Mouse (Mus musculus) stomach, embryonic 14.5 days (tissue): ENCODE data around the gene Fancd2. TPM values are rescaled to one million over a fixed set of nuclear protein-coding genes. Genes with fewer than 3 reads are reported as not detected.

Source experiments
- ATAC-seq: fragments of 200-750 bp; cut with Nextera tagmentation; 2 replicates; pipeline ENCODE4 v1.8.0; 2017; ENCODE audit warnings: low read depth, moderate TSS enrichment; ENCODE audit not compliant: insufficient number of reproducible peaks, insufficient read depth, low FRiP score
- H3K27ac ChIP-seq: fragments of 300-500 bp; sonication (generic); 2 replicates; pipeline ENCODE4 v1.5.1; 2014; ENCODE audit warnings: mild to moderate bottlenecking, low read length, moderate library complexity, mixed read lengths
- H3K27me3 ChIP-seq: fragments of 300-500 bp; sonication (generic); 2 replicates; pipeline ENCODE4 v1.6.1; 2014; ENCODE audit warnings: low read length, control low read depth, mixed read lengths; ENCODE audit not compliant: control insufficient read depth, insufficient read depth
- H3K36me3 ChIP-seq: fragments of 300-500 bp; sonication (generic); 2 replicates; pipeline ENCODE4 v1.6.1; 2014; ENCODE audit warnings: mild to moderate bottlenecking, control low read depth, low read length, moderate library complexity, mixed read lengths; ENCODE audit not compliant: control insufficient read depth, insufficient read depth
- H3K4me1 ChIP-seq: fragments of 300-500 bp; sonication (generic); 2 replicates; pipeline ENCODE4 v1.6.1; 2014; ENCODE audit warnings: low read length, control low read depth, mixed read lengths; ENCODE audit not compliant: control insufficient read depth, insufficient read depth
- H3K4me2 ChIP-seq: fragments of 300-500 bp; sonication (generic); replicated peaks from 2 replicates; pipeline ENCODE4 v1.6.1; 2014; ENCODE audit warnings: low read depth, low read length, control low read depth
- H3K4me3 ChIP-seq: fragments of 300-500 bp; sonication (generic); 2 replicates; pipeline ENCODE4 v1.5.1; 2014; ENCODE audit warnings: low read depth, low read length, control low read depth
- H3K9ac ChIP-seq: fragments of 300-500 bp; sonication (generic); replicated peaks from 2 replicates; pipeline ENCODE4 v1.6.1; 2014; ENCODE audit warnings: low read depth, mild to moderate bottlenecking, control low read depth, low read length, moderate library complexity, mixed read lengths
- H3K9me3 ChIP-seq: fragments of 300-500 bp; sonication (generic); 2 replicates; pipeline ENCODE4 v1.6.1; 2016; ENCODE audit warnings: low read depth, low read length, control low read depth; ENCODE audit not compliant: control insufficient read depth
- WGBS: fragments of 180-500 bp; shearing (Covaris S2); extraction: QIAGEN DNeasy Blood & Tissue Kit; methylation state at CpG from one replicate; pipeline ENCODE4 v1.1.7; 2014; 5-methylcytosine and 5-hydroxymethylcytosine counted together
- polyA plus RNA-seq: library from polyadenylated mRNA; unstranded; fragments of >200 nt; fragmentation: Nextera tagmentation; extraction: Ambion mirVana; gene quantifications from 2 replicates; pipeline ENCODE4 v1.2.1, GENCODE M21; 2014

Gene Fancd2
- polyA plus RNA-seq, 1 experiment from 2014 or later: 13.8 TPM

DNA sequence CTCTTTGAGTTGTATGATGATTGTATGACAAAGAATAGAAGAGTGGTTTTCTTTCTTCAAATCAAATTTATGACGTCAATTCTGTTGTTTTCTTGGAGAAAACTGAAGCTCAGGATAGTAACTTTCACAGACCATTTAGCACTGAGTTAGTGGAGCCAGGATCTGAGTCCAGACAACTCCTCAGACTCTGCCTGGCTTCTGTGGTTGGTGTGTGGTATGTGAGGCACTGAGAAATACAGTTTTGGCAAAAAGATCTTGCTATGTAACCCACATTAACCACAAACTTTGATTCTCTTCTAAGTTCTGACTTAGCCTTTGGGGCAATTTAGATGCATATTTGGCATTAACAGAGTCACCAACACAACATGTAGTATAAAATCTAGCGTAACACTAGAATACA is 61.2 kb downstream of the Fancd2 start:
- Histone ChIP-seq H3K9ac (no peak overlapping the region), H3K4me2 (no peak overlapping the region), H3K27ac (no peak overlapping the region), H3K4me1 (no peaks in the 10 kb centered on the region), H3K4me3 (no peak overlapping the region), H3K27me3 (no peaks in the 10 kb centered on the region), H3K9me3 (no peaks in the 10 kb centered on the region), H3K36me3 (peaks cover 3% of the 10 kb centered on the region; the same call in 1 of the 2 replicates)
- no peak for ATAC-seq
- WGBS: 91% methylated on average over 2 of the region's 2 CpGs

DNA sequence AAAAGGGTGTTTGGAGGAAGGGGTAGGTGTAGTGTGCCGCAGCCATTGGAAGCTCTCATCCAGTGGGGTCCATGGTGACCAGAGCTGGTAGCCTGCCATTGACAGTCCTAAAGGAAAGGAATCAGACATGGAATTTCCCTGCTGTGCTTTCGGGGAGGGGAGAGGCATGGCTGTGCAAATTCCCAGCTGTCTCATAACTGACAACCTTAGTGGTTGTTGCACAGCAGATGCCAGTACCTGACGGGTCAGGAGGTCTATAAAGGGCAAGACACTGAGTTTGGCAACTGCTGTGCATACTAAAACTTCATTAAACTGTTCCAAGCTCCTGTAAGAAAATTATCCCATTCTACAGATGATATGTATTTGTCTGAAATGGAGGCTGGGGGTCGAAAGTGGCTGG is 66.5 kb downstream of the Fancd2 start:
- H3K4me3 ChIP-seq: no peak overlapping the region
- ATAC-seq: no peak
- H3K9me3 ChIP-seq: no peaks in the 10 kb centered on the region
- H3K36me3 ChIP-seq: no peaks in the 10 kb centered on the region; the same call in 1 of the 2 replicates
- no peak overlapping the region for H3K4me2 ChIP-seq
- no peaks in the 10 kb centered on the region for H3K27me3 ChIP-seq
- H3K4me1 ChIP-seq: peaks cover 5% of the 10 kb centered on the region; the same call in 1 of the 2 replicates
- WGBS: 90% methylated on average over 4 of the region's 4 CpGs
- no peak overlapping the region for H3K27ac ChIP-seq
- no peak overlapping the region for H3K9ac ChIP-seq

DNA sequence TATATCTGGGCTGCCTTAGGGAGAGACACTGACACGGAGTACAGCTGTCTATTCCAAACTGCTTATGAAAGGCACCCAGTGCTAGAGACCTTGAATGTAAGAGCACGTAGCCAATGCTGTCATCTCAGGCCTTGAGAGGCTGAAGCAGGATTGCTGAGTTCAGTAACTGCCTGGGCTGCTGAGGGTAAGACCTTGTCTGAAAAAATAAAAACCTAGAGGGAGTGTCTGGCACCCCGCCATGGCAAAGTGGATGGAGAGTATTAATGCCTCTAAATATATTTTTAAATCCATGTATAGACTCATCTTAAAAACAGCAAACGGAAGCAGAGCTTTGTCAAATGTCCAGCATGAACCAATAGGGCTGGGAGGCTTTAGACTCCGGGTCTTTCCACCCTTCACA is 68.4 kb downstream of the Fancd2 start:
- no peak for ATAC-seq
- H3K4me3 ChIP-seq: no peak overlapping the region
- H3K4me2 ChIP-seq: no peak overlapping the region
- H3K36me3 ChIP-seq: no peaks in the 10 kb centered on the region; the same call in 1 of the 2 replicates
- no peaks in the 10 kb centered on the region for H3K27me3 ChIP-seq
- H3K4me1 ChIP-seq: peaks cover 5% of the 10 kb centered on the region; the same call in 1 of the 2 replicates
- H3K27ac ChIP-seq: no peak overlapping the region
- 52% methylated on average over 5 of the region's 5 CpGs for WGBS
- no peaks in the 10 kb centered on the region for H3K9me3 ChIP-seq
- H3K9ac ChIP-seq: no peak overlapping the region

DNA sequence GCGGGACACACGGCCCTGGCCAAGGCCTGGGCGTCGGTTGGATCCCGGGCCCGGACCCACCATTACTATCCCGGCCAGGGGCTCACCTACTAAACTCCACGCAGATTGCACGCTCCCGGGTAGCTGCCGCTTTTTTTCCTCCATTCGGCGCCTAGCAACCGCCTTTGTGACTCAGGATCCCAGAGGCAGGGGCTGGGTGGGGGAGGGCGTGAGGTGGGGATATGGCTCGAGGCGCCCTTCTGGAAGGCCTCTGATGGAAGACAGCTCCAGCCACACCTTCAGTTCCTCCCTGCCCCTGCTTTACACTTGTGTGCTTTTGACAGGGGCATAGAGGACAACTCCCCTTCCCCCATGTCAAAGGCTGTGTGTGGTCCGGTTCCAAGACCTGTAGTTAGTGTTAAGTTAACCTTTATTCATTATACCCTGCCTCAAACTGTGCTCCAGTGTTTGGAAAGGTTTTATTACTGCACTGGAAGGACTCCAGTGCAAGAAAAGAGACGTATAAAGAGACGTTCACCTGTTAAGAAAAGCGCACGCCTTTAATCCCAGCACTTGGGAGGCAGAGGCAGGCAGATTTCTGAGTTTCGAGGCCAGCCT is 69.2 kb downstream of the Fancd2 start, which contains the start of gene Fancd2os:
Gene Fancd2os, minus strand, starts transcription at position 173 of the 597 bp plus-strand sequence.
- ATAC-seq: no peak
- Histone ChIP-seq H3K27me3 (no peaks in the 10 kb centered on the region), H3K9ac (no peak within 1 kb of the TSS), H3K36me3 (no peaks in the 10 kb centered on the region; the same call in 1 of the 2 replicates), H3K4me1 (peaks cover 8% of the 10 kb centered on the region), H3K27ac (no peak within 1 kb of the TSS), H3K9me3 (no peaks in the 10 kb centered on the region), H3K4me2 (0 out of 2 replicates have a peak within 1 kb of the TSS, but pooled peaks have one; percentile 7), H3K4me3 (no peak within 1 kb of the TSS)
- WGBS: 48% methylated on average over 23 of the region's 23 CpGs

DNA sequence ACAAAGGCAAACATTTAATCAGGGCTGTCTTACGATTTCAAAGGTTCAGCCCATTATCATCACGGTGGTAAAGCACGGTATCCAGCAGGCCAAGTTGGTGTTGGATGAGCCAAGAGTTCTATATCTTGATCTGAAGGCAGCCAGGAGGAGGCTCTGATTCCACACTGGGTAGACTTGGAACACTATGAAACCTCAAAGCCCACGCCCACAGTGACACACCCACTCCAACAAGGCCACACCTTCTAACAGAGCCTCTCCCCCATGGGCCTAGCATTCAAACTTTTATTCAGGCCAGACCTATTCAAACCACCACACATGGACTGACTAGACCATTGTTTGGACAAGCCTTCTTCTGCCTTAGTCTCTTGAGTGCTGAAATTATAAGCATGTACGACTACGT is 71.3 kb downstream of the Fancd2 start:
- no peaks in the 10 kb centered on the region for H3K9me3 ChIP-seq
- no peak overlapping the region for H3K27ac ChIP-seq
- H3K27me3 ChIP-seq: no peaks in the 10 kb centered on the region
- H3K36me3 ChIP-seq: no peaks in the 10 kb centered on the region
- H3K4me1 ChIP-seq: peaks cover 15% of the 10 kb centered on the region
- H3K4me3 ChIP-seq: no peak overlapping the region
- no peak overlapping the region for H3K4me2 ChIP-seq
- no peak overlapping the region for H3K9ac ChIP-seq
- 89% methylated on average over 6 of the region's 6 CpGs for WGBS
- no peak for ATAC-seq

DNA sequence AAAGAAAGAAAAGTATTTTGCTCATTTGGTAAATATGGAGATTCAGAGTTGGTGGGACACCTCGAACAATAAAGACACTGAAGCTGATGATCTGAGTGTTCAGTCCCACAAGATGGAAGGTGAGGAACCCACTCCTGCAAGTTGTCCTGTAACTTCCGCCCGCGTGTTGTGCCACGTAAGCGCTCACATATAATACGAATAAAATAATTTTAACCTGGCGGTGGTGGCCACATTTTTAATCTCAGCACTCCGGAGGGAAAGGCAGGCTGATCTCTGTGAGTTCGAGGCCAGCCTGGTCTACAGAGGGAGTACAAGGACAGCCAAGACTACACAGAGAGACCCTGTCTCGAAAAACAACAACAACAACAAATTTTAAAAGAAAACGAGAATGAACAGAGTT is 72.5 kb downstream of the Fancd2 start:
- 47% methylated on average over 12 of the region's 12 CpGs for whole genome bisulfite sequencing

DNA sequence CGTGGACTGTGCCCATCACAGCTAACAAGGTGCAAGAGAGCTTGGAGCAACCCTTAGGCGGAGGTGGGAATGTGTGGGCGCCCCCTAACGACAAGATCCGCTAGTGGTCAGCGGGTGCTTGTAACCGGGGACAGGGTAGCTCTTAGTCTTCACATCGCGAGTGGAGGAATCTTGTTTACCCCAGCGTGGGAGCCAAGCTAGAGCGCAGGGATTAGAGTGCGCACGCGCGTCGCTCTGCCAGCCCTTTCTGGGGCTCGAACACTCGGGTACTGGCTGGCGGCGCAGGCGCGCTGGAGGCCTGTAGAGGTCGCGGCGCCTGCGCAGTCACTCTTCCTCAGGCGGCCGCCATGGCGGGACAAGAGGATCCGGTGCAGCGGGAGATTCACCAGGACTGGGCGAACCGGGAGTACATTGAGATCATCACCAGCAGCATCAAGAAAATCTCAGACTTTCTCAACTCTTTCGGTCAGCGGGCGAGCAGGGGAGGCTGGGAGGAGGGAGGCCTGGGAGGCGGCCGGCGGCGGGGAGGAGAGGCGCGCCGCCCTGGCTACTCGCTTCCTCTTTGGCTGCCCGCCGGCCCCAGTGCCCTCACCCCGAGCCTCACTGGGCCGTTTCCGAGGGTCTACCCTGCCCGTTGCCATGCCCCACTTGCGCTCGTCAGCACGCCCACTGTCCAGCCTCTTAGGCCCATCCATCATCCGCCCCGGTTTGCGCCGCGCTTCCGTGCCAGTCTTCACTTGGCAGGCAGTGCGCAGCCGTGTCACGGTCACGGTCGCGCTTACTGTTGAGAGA is 73.1 kb downstream of the Fancd2 start, which contains the start of gene Brk1:
Gene Brk1, plus strand, starts transcription at position 341 of the 792 bp plus-strand sequence.
- Histone ChIP-seq H3K27me3 (no peaks in the 10 kb centered on the region), H3K9ac (peak within 1 kb of the TSS; percentile 90), H3K4me3 (peak within 1 kb of the TSS; percentile 95), H3K27ac (peak within 1 kb of the TSS; percentile 64), H3K36me3 (peaks cover 3% of the 10 kb centered on the region; the same call in 1 of the 2 replicates), H3K4me2 (peak within 1 kb of the TSS; percentile 61), H3K4me1 (peaks cover 15% of the 10 kb centered on the region), H3K9me3 (no peaks in the 10 kb centered on the region)
- ATAC-seq: peak; percentile 92
- WGBS: under 1% methylated on average over 65 of the region's 65 CpGs

More for the DNA sequence above, 72.5 kb downstream of the Fancd2 start:
- ATAC-seq: no peak
- Histone ChIP-seq H3K4me1 (peaks cover 15% of the 10 kb centered on the region), H3K4me2 (peak overlapping the region; percentile 61), H3K9ac (0 out of 2 replicates have a peak overlapping the region, but pooled peaks have one; percentile 25), H3K27ac (peak overlapping the region; percentile 64; the same call in 1 of the 2 replicates), H3K36me3 (no peaks in the 10 kb centered on the region), H3K9me3 (no peaks in the 10 kb centered on the region), H3K4me3 (peak overlapping the region; percentile 95), H3K27me3 (no peaks in the 10 kb centered on the region)

DNA sequence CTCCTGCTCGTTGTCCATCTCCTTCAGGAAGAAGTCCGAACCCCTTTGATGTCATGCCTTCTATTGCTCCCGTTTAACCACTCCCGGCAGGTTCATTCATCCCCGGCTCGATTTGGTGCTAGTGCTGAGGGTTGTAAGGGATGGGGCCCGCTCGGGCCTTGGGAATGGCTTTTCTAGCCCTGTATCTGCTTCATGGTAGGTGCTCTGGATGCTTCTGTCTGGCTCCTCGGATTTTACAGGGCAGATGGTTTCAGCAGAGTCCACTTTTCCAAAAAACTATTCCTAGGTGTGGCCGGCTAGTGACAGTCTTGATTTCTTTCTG is 73.7 kb downstream of the Fancd2 start:
- no peak for ATAC-seq
- no peaks in the 10 kb centered on the region for H3K27me3 ChIP-seq
- H3K27ac ChIP-seq: no peak overlapping the region; the same call in 1 of the 2 replicates
- WGBS: 3% methylated on average over 10 of the region's 10 CpGs
- peak overlapping the region; percentile 95 for H3K4me3 ChIP-seq
- peaks cover 13% of the 10 kb centered on the region for H3K4me1 ChIP-seq
- H3K9ac ChIP-seq: peak overlapping the region; percentile 90
- H3K4me2 ChIP-seq: peak overlapping the region; percentile 61
- H3K9me3 ChIP-seq: no peaks in the 10 kb centered on the region
- H3K36me3 ChIP-seq: peaks cover 8% of the 10 kb centered on the region; the same call in 1 of the 2 replicates
